Mouse (Mus musculus): ENCODE results near the gene Slc28a2. TPM values are rescaled to one million over a fixed set of nuclear protein-coding genes. Genes with fewer than 3 reads are reported as not detected.
"Not testable (repeated sequence)": the region's sequence is repeated elsewhere in the genome, so short reads cannot be mapped to it uniquely, and the experiment has no call there.

The Slc28a2 gene
- polyA plus RNA-seq, 1 experiment, result 25.8 TPM

- no peaks in the 10 kb centered on the region; the same call in 1 of the 2 replicates for H3K4me1 ChIP-seq (ENCODE audit: control insufficient read depth, insufficient read depth, low read length)
- 40% methylated on average over 7 of the region's 7 CpGs for WGBS
- no peak for TF ChIP-seq CTCF (IDR thresholded peaks at IDR 0.05; ENCODE audit: control insufficient read depth, insufficient read depth, low read length)
- no peak for TF ChIP-seq POLR2A (IDR thresholded peaks at IDR 0.05; ENCODE audit: borderline replicate concordance, control insufficient read depth, low read depth, low read length)
- H3K27ac ChIP-seq (ENCODE audit: control insufficient read depth, insufficient read depth, low read depth, low read length, poor library complexity), result no peak overlapping the region; the same call in 1 of the 2 replicates
- peak overlapping the region; percentile 48 for H3K4me3 ChIP-seq (replicated peaks; ENCODE audit: control insufficient read depth, low read depth, low read length)
Measured at GRCm38 (mm10) chr2:122441000-122441933, 15.0 kb downstream of the Slc28a2 start.

GRCm38 (mm10) chr2:122450351-122450750 lies 24.1 kb downstream of the Slc28a2 start:
- WGBS, result 51% methylated on average over 4 of the region's 4 CpGs
- no peak overlapping the region for H3K27ac ChIP-seq (ENCODE audit: control insufficient read depth, insufficient read depth, low read depth, low read length, poor library complexity)
- TF ChIP-seq POLR2A (IDR thresholded peaks at IDR 0.05; ENCODE audit: borderline replicate concordance, control insufficient read depth, low read depth, low read length) (no peak), CTCF (IDR thresholded peaks at IDR 0.05; ENCODE audit: control insufficient read depth, insufficient read depth, low read length) (no peak)
- H3K4me1 ChIP-seq (ENCODE audit: control insufficient read depth, insufficient read depth, low read length), result no peaks in the 10 kb centered on the region
- H3K4me3 ChIP-seq (replicated peaks; ENCODE audit: control insufficient read depth, low read depth, low read length), result no peak overlapping the region

GRCm38 (mm10) chr2:122452426-122452825 lies 26.1 kb downstream of the Slc28a2 start:
- 32% methylated on average over 2 of the region's 2 CpGs for WGBS
- Histone ChIP-seq H3K27ac (ENCODE audit: control insufficient read depth, insufficient read depth, low read depth, low read length, poor library complexity) (no peak overlapping the region), H3K4me1 (ENCODE audit: control insufficient read depth, insufficient read depth, low read length) (no peaks in the 10 kb centered on the region), H3K4me3 (replicated peaks; ENCODE audit: control insufficient read depth, low read depth, low read length) (no peak overlapping the region)
- TF ChIP-seq CTCF (IDR thresholded peaks at IDR 0.05; ENCODE audit: control insufficient read depth, insufficient read depth, low read length) (no peak), POLR2A (IDR thresholded peaks at IDR 0.05; ENCODE audit: borderline replicate concordance, control insufficient read depth, low read depth, low read length) (no peak)

DNA sequence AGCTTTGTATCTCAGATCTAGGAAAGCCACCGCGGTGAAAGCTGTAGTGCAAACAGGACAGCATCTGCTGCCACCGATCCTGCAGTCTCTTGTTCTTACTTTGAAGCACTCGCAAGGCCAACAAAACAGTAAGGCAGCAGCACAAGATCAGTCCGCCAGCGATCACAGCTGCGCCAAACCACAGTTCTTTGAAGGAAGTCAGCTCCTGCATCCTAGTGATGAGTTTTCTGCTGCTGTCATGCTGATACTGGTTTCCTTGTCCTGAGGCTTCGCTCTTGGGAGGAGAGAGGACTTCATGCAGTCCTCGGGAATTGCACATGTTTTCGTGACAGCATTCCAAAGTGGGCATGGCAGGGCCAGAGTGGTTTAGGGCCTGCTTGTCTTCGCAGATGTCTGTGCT lies 40.6 kb downstream of the Slc28a2 start:
- Histone ChIP-seq H3K4me1 (ENCODE audit: control insufficient read depth, insufficient read depth, low read length) (peaks cover 3% of the 10 kb centered on the region; the same call in 1 of the 2 replicates), H3K27ac (ENCODE audit: control insufficient read depth, insufficient read depth, low read depth, low read length, poor library complexity) (no peak overlapping the region)
- WGBS, result 42% methylated on average over 11 of the region's 11 CpGs

DNA sequence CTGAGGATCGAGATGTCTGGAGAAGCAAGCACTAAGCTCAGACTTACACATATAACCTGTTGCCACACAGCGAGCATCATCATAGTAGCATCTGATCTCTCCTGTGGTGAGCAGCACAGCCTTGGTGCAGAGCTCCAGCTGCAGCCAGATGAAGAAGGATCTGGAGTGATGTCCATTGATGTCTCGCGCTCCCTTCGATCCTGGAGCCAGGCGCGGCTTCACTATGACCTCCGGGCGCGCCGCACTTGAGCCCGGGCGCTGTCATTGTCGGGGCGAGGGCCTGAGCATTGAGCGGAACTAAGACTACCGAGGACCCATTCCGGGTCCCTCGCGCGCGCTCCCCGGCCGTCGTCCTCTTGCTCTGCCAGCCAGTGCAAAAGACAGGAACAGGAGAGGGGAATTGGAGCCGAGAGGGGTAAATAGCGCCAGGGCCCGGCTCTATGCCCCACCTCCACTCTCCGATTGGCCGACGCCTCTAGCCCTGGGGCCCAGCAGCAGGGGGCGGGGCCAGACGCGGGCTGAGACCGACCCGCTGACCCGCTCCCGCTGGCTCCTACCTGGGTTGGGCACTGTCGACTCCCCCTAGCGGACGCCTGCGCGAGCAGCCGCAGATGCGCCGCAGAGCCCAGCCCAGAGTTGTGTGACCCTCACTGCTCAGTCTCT lies 41.2 kb downstream of the Slc28a2 start:
- peak overlapping the region; percentile 57 for H3K4me3 ChIP-seq (replicated peaks; ENCODE audit: control insufficient read depth, low read depth, low read length)
- under 1% methylated on average over 46 of the region's 46 CpGs for WGBS
- peaks cover 3% of the 10 kb centered on the region; the same call in 1 of the 2 replicates for H3K4me1 ChIP-seq (ENCODE audit: control insufficient read depth, insufficient read depth, low read length)
- TF ChIP-seq POLR2A (IDR thresholded peaks at IDR 0.05; ENCODE audit: borderline replicate concordance, control insufficient read depth, low read depth, low read length), result peak; percentile 62; the same call in 1 of the 2 replicates
- peak; percentile 79; the same call in 1 of the 2 replicates for TF ChIP-seq CTCF (IDR thresholded peaks at IDR 0.05; ENCODE audit: control insufficient read depth, insufficient read depth, low read length)
- peak overlapping the region; percentile 38; the same call in 1 of the 2 replicates for H3K27ac ChIP-seq (ENCODE audit: control insufficient read depth, insufficient read depth, low read depth, low read length, poor library complexity)

More for the DNA sequence above, 40.6 kb downstream of the Slc28a2 start:
- peak overlapping the region; percentile 57 for H3K4me3 ChIP-seq (replicated peaks; ENCODE audit: control insufficient read depth, low read depth, low read length)
- TF ChIP-seq POLR2A (IDR thresholded peaks at IDR 0.05; ENCODE audit: borderline replicate concordance, control insufficient read depth, low read depth, low read length) (no peak), CTCF (IDR thresholded peaks at IDR 0.05; ENCODE audit: control insufficient read depth, insufficient read depth, low read length) (no peak)

GRCm38 (mm10) chr2:122469221-122469620 lies 42.9 kb downstream of the Slc28a2 start:
- whole genome bisulfite sequencing, result 85% methylated on average over 3 of the region's 3 CpGs
- peaks cover 3% of the 10 kb centered on the region; the same call in 1 of the 2 replicates for H3K4me1 ChIP-seq (ENCODE audit: control insufficient read depth, insufficient read depth, low read length)
- H3K27ac ChIP-seq (ENCODE audit: control insufficient read depth, insufficient read depth, low read depth, low read length, poor library complexity), result no peak overlapping the region
- TF ChIP-seq POLR2A (IDR thresholded peaks at IDR 0.05; ENCODE audit: borderline replicate concordance, control insufficient read depth, low read depth, low read length) (no peak), CTCF (IDR thresholded peaks at IDR 0.05; ENCODE audit: control insufficient read depth, insufficient read depth, low read length) (no peak)
- H3K4me3 ChIP-seq (replicated peaks; ENCODE audit: control insufficient read depth, low read depth, low read length), result no peak overlapping the region

DNA sequence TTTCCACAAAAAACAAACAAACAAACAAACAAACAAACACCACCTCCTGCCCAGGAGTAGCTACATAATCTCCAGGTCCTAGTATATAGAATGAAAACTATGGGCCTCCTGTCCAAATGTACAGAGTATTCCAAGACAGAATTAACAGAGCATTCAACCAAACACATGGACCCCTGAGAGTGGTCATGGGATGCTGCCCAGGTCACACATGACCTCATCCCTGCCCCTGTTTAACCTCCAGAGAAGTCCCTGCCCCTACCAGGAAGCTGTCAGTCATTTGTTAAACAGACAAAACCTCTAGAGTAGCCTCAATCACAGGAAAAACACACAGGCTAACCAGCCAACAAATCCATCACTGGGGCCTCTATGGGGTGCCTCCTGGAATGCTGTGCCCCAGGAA lies 50.3 kb downstream of the Slc28a2 start:
- no peaks in the 10 kb centered on the region for H3K4me1 ChIP-seq (ENCODE audit: control insufficient read depth, insufficient read depth, low read length)
- TF ChIP-seq CTCF (IDR thresholded peaks at IDR 0.05; ENCODE audit: control insufficient read depth, insufficient read depth, low read length) (no peak), POLR2A (IDR thresholded peaks at IDR 0.05; ENCODE audit: borderline replicate concordance, control insufficient read depth, low read depth, low read length) (no peak)
- H3K27ac ChIP-seq (ENCODE audit: control insufficient read depth, insufficient read depth, low read depth, low read length, poor library complexity), result no peak overlapping the region
- H3K4me3 ChIP-seq (replicated peaks; ENCODE audit: control insufficient read depth, low read depth, low read length), result no peak overlapping the region

DNA sequence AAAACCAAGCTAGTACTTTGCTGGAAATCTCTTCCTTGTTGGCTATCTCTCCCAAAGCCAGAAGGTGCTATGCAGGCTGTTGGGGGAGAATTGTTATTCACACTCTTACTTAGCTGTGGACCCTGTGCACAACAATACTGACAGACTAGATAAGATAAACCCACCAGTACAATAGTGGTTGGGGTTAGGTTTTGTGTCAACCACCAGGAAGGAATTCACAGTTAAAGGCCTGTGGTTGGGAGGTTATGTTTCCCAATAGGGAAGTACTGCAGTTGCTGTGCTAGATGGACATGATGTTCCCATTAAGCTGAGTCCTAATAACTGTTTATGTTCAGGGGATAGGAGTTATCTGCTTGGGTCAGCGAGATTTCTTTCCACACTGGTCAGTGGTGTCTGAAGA lies 57.5 kb downstream of the Slc28a2 start:
- not testable (repeated sequence) for H3K4me3 ChIP-seq (replicated peaks; ENCODE audit: control insufficient read depth, low read depth, low read length); H3K27ac ChIP-seq (ENCODE audit: control insufficient read depth, insufficient read depth, low read depth, low read length, poor library complexity); H3K4me1 ChIP-seq (ENCODE audit: control insufficient read depth, insufficient read depth, low read length)
- WGBS, result 31% methylated on average over 1 of the region's 1 CpGs
